In genomic region chr3:69860589-69861521, GRCm38 (mm10) we compare ENCODE assay signal across 7 mouse cellular contexts. TPM values are rescaled to one million over a fixed set of nuclear protein-coding genes. Genes with fewer than 3 reads are reported as not detected.
DNase-seq lines count a peak whose midpoint lies in the region; ATAC-seq and TF ChIP-seq lines count a peak whose summit lies in the region.

No protein-coding gene starts in this region.

- H3K4me2 ChIP-seq in forebrain, embryonic 11.5 days (ENCODE audit: low read depth, low read length, severe bottlenecking) = peak overlapping the region; percentile 98
- peak overlapping the region; percentile 95 for H3K4me2 ChIP-seq in kidney, embryonic 15.5 days
- H3K4me2 ChIP-seq in limb, embryonic 14.5 days (replicated peaks; ENCODE audit: low read depth, low read length, severe bottlenecking) = peak overlapping the region; percentile 91
- H3K4me2 ChIP-seq in neural tube, embryonic 11.5 days (ENCODE audit: low read depth) = peak overlapping the region; percentile 96

- WGBS in forebrain, embryonic 11.5 days = 1% methylated on average over 40 of the region's 40 CpGs
- under 1% methylated on average over 40 of the region's 40 CpGs for WGBS in kidney, embryonic 15.5 days
- WGBS in limb, embryonic 14.5 days = under 1% methylated on average over 40 of the region's 40 CpGs
- WGBS in neural tube, embryonic 11.5 days = under 1% methylated on average over 40 of the region's 40 CpGs

- peak; percentile 68 for DNase-seq in ES-CJ7 (ENCODE audit: low read depth, low spot score)
- DNase-seq in brain, embryonic 14.5 days (ENCODE audit: low read depth) = peak; percentile 90
- peak; percentile 71 for DNase-seq in forebrain, embryonic 11.5 days (ENCODE audit: low spot score)
- peak; percentile 56 for DNase-seq in limb, embryonic 14.5 days (ENCODE audit: low spot score)
- peak; percentile 63 for DNase-seq in neural tube, embryonic 11.5 days (ENCODE audit: low spot score)
- no peak for DNase-seq in B cell, adult 2 months

- no peaks in the 10 kb centered on the region for H3K9me3 ChIP-seq in forebrain, embryonic 11.5 days (ENCODE audit: control insufficient read depth, low read length)
- H3K9me3 ChIP-seq in kidney, embryonic 15.5 days (replicated peaks) = no peaks in the 10 kb centered on the region
- H3K9me3 ChIP-seq in limb, embryonic 14.5 days (ENCODE audit: control insufficient read depth, low read length) = no peaks in the 10 kb centered on the region
- H3K9me3 ChIP-seq in neural tube, embryonic 11.5 days (ENCODE audit: control insufficient read depth, low read length) = no peaks in the 10 kb centered on the region

- peak; percentile 55 for TF ChIP-seq CTCF in brain, embryonic 14.5 days (IDR thresholded peaks at IDR 0.05; ENCODE audit: borderline replicate concordance, extremely low read depth, insufficient read depth, insufficient read length)

- ATAC-seq in forebrain, embryonic 11.5 days (replicated peaks; ENCODE audit: low FRiP score) = peak; percentile 76
- peak; percentile 66 for ATAC-seq in kidney, embryonic 15.5 days (replicated peaks; ENCODE audit: low FRiP score)
- ATAC-seq in limb, embryonic 14.5 days (ENCODE audit: low FRiP score, low read depth) = peak; percentile 47; the same call in 1 of the 2 replicates
- ATAC-seq in neural tube, embryonic 11.5 days (ENCODE audit: insufficient read depth, low FRiP score, low TSS enrichment) = peak; percentile 61

- H3K27me3 ChIP-seq in forebrain, embryonic 11.5 days (ENCODE audit: control insufficient read depth, insufficient read depth, low read length) = no peaks in the 10 kb centered on the region; the same call in none of the 2 replicates
- H3K27me3 ChIP-seq in kidney, embryonic 15.5 days = peaks cover 16% of the 10 kb centered on the region
- no peaks in the 10 kb centered on the region for H3K27me3 ChIP-seq in limb, embryonic 14.5 days (ENCODE audit: control insufficient read depth, insufficient read depth, low read length)
- peaks cover 9% of the 10 kb centered on the region; the same call in 1 of the 2 replicates for H3K27me3 ChIP-seq in neural tube, embryonic 11.5 days (ENCODE audit: control insufficient read depth, insufficient read depth, low read length)

- H3K36me3 ChIP-seq in forebrain, embryonic 11.5 days (ENCODE audit: control insufficient read depth, insufficient read depth, low read length) = no peaks in the 10 kb centered on the region
- H3K36me3 ChIP-seq in kidney, embryonic 15.5 days = no peaks in the 10 kb centered on the region
- no peaks in the 10 kb centered on the region for H3K36me3 ChIP-seq in limb, embryonic 14.5 days (ENCODE audit: control insufficient read depth, insufficient read depth, low read length)
- no peaks in the 10 kb centered on the region for H3K36me3 ChIP-seq in neural tube, embryonic 11.5 days (ENCODE audit: control insufficient read depth, insufficient read depth, low read length)

- H3K4me3 ChIP-seq in forebrain, embryonic 11.5 days (ENCODE audit: low read depth, low read length) = peak overlapping the region; percentile 46
- H3K4me3 ChIP-seq in kidney, embryonic 15.5 days (replicated peaks) = peak overlapping the region; percentile 48
- peak overlapping the region; percentile 44 for H3K4me3 ChIP-seq in limb, embryonic 14.5 days (replicated peaks; ENCODE audit: low read length)
- H3K4me3 ChIP-seq in neural tube, embryonic 11.5 days (ENCODE audit: low read depth, low read length) = peak overlapping the region; percentile 43

- H3K9ac ChIP-seq in forebrain, embryonic 11.5 days (ENCODE audit: low read length) = peak overlapping the region; percentile 50
- peak overlapping the region; percentile 23; the same call in 1 of the 2 replicates for H3K9ac ChIP-seq in kidney, embryonic 15.5 days
- H3K9ac ChIP-seq in limb, embryonic 14.5 days (ENCODE audit: low read depth, low read length, severe bottlenecking) = peak overlapping the region; percentile 44
- H3K9ac ChIP-seq in neural tube, embryonic 11.5 days (ENCODE audit: low read length) = peak overlapping the region; percentile 41

- no peak for TF ChIP-seq POLR2A in brain, embryonic 14.5 days (IDR thresholded peaks at IDR 0.05; ENCODE audit: borderline replicate concordance, extremely low read depth, insufficient read depth, insufficient read length, poor library complexity, severe bottlenecking)
- TF ChIP-seq POLR2A in limb, embryonic 14.5 days (IDR thresholded peaks at IDR 0.05; ENCODE audit: borderline replicate concordance, extremely low read depth, insufficient read depth, insufficient read length) = no peak

- H3K4me1 ChIP-seq in forebrain, embryonic 11.5 days (replicated peaks; ENCODE audit: control insufficient read depth, insufficient read depth, low read length) = no peaks in the 10 kb centered on the region; the same call in 1 of the 2 replicates
- peaks cover 23% of the 10 kb centered on the region for H3K4me1 ChIP-seq in kidney, embryonic 15.5 days
- peaks cover 5% of the 10 kb centered on the region; the same call in 1 of the 2 replicates for H3K4me1 ChIP-seq in limb, embryonic 14.5 days (ENCODE audit: control insufficient read depth, insufficient read depth, low read length)
- no peaks in the 10 kb centered on the region for H3K4me1 ChIP-seq in neural tube, embryonic 11.5 days (ENCODE audit: control insufficient read depth, insufficient read depth, low read length)

- H3K27ac ChIP-seq in forebrain, embryonic 11.5 days (ENCODE audit: low read depth, low read length) = no peak overlapping the region
- no peak overlapping the region for H3K27ac ChIP-seq in kidney, embryonic 15.5 days
- no peak overlapping the region for H3K27ac ChIP-seq in limb, embryonic 14.5 days (replicated peaks; ENCODE audit: low read depth, low read length)
- H3K27ac ChIP-seq in neural tube, embryonic 11.5 days (ENCODE audit: low read depth, low read length) = no peak overlapping the region

RNA-seq across cellular contexts. Expression of gene Sptssb, which starts 1.1 kb away (rescaled TPM):
- polyA plus RNA-seq in brain, embryonic 14.5 days (2012; rRNA removed) = 0.31 and 0.42 TPM in 2 replicates
- 0.23 TPM in 1 of 2 replicates, not detected in the other for polyA plus RNA-seq in forebrain, embryonic 11.5 days (2014; fragmentation: Nextera tagmentation; extraction: Ambion mirVana)
- 1.8 and 2.5 TPM in 2 replicates for polyA plus RNA-seq in kidney, embryonic 15.5 days (2015; fragmentation: Nextera tagmentation; extraction: Ambion mirVana)
- polyA plus RNA-seq in limb, embryonic 14.5 days (2012; rRNA removed) = 0.19 and 0.48 TPM in 2 replicates
- polyA plus RNA-seq in limb, embryonic 14.5 days (2014; fragmentation: Nextera tagmentation; extraction: Ambion mirVana) = 0.50 TPM in 1 of 2 replicates, not detected in the other
- 0.31 and 0.73 TPM in 2 replicates for polyA plus RNA-seq in neural tube, embryonic 11.5 days (2014; fragmentation: Nextera tagmentation; extraction: Ambion mirVana)

Comparison
In these comparisons a context has a peak if more than half of its experiments do, and no peak if none do; other contexts are left out.
1. DNase-seq: peak in ES-CJ7 (single experiment), brain, embryonic 14.5 days (single experiment), forebrain, embryonic 11.5 days (single experiment), limb, embryonic 14.5 days (single experiment) and neural tube, embryonic 11.5 days (single experiment); none in B cell, adult 2 months (0 of 2).
2. Peak in every context shown above with its lines, with median percentiles within 50 percentile points of each other: ATAC-seq, H3K4me2 ChIP-seq, H3K4me3 ChIP-seq and H3K9ac ChIP-seq.